Mouse (Mus musculus): ENCODE measurements around the gene Upk3b. TPM values are rescaled to one million over a fixed set of nuclear protein-coding genes. Genes with fewer than 3 reads are reported as not detected.
"Not testable (repeated sequence)": the region's sequence is repeated elsewhere in the genome, so short reads cannot be mapped to it uniquely, and the experiment has no call there.

Upk3b gene
- total RNA-seq, 4 experiments from 2014 or later = 2.8 to 6.9 (median 5.4) TPM

- no peak for DNase-seq
These were observed 3.0 kb upstream of the Upk3b start for GRCm38 (mm10) chr5:136035285-136035684.

- DNase-seq = no peak
These were observed 1.6 kb upstream of the Upk3b start for GRCm38 (mm10) chr5:136036667-136037066.

- DNase-seq = no peak
These were observed 1.9 kb downstream of the Upk3b start for GRCm38 (mm10) chr5:136040210-136040609.

- no peak for DNase-seq
These were observed 3.0 kb downstream of the Upk3b start for GRCm38 (mm10) chr5:136041260-136041659.

- no peak for DNase-seq
These were observed 3.4 kb downstream of the Upk3b start for GRCm38 (mm10) chr5:136041666-136042065.

- no peak for DNase-seq
These were observed 6.6 kb downstream of the Upk3b start for GRCm38 (mm10) chr5:136044865-136045264.

GRCm38 (mm10) chr5:136045408-136045807, 7.1 kb downstream of the Upk3b start:
- no peak for DNase-seq

GRCm38 (mm10) chr5:136045987-136046386, 7.7 kb downstream of the Upk3b start:
- peak; percentile 60 for DNase-seq

- DNase-seq = not testable (repeated sequence)
These were observed 10.2 kb downstream of the Upk3b start for GRCm38 (mm10) chr5:136048541-136048940.

- DNase-seq = no peak
These were observed 11.6 kb downstream of the Upk3b start for GRCm38 (mm10) chr5:136049926-136050325.

- DNase-seq = peak; percentile 87
These were observed 13.2 kb downstream of the Upk3b start for GRCm38 (mm10) chr5:136051231-136052085.

- DNase-seq = no peak
These were observed 14.8 kb downstream of the Upk3b start for GRCm38 (mm10) chr5:136052861-136053655.

GRCm38 (mm10) chr5:136054301-136055077, 16.2 kb downstream of the Upk3b start, which contains the start of gene Upk3bl:
Gene Upk3bl (plus strand): TSS chr5:136054492.
- DNase-seq = no peak

GRCm38 (mm10) chr5:136056062-136056461, 17.8 kb downstream of the Upk3b start:
- DNase-seq = no peak

- no peak for DNase-seq
These were observed 18.8 kb downstream of the Upk3b start for GRCm38 (mm10) chr5:136057085-136057484.

- peak; percentile 62 for DNase-seq
These were observed 23.3 kb downstream of the Upk3b start for GRCm38 (mm10) chr5:136061567-136061966.

- no peak for DNase-seq
These were observed 25.6 kb downstream of the Upk3b start for GRCm38 (mm10) chr5:136063920-136064319.

- DNase-seq = not testable (repeated sequence)
These were observed 28.3 kb downstream of the Upk3b start for GRCm38 (mm10) chr5:136066404-136067148.

GRCm38 (mm10) chr5:136069411-136069810, 31.1 kb downstream of the Upk3b start:
- no peak for DNase-seq

GRCm38 (mm10) chr5:136073051-136073450, 34.8 kb downstream of the Upk3b start:
- DNase-seq = no peak

- DNase-seq = no peak
These were observed 35.2 kb downstream of the Upk3b start for GRCm38 (mm10) chr5:136073526-136073925.

- DNase-seq = no peak
These were observed 36.8 kb downstream of the Upk3b start for GRCm38 (mm10) chr5:136075076-136075475.
